Mouse (Mus musculus) liver, adult 2 months (tissue): Measurements from ENCODE around the gene Stkld1.

Experiments used
- CTCF ChIP-seq: fragments of 200-500 bp; IDR thresholded peaks from 2 replicates; pipeline ENCODE4 v1.5.1; 2011; ENCODE audit warnings: low read depth, low read length, control low read depth
- POLR2A ChIP-seq: fragments of 200-500 bp; IDR thresholded peaks from 2 replicates; pipeline ENCODE4 v1.6.1; 2011; ENCODE audit warnings: low read length, control low read depth; ENCODE audit not compliant: insufficient read depth; ENCODE audit errors: extremely low read depth

- no peak for TF ChIP-seq CTCF
- no peak for TF ChIP-seq POLR2A
Measured at GRCm38 (mm10) chr2:26967262-26967661, 33.4 kb downstream of the Stkld1 start.
